ENCODE assay signal across 15 mouse cellular contexts in genomic region chr10:18435454-18435853, GRCm38 (mm10).
DNase-seq lines count a peak whose midpoint lies in the region; ATAC-seq lines count a peak whose summit lies in the region.
"Had no signal": no experiment of that assay in that cellular context is flagged by ENCODE, and none has a peak within 500 bp of the region (broad histone marks: within the 10 kb centered on the region; RNA-seq: fewer than 3 reads in every experiment).

No protein-coding gene starts in this region.

- peaks cover 21% of the 10 kb centered on the region for H3K4me1 ChIP-seq in intestine, embryonic 14.5 days (replicated peaks; ENCODE audit: control insufficient read depth, insufficient read depth, low read length)
- H3K4me1 ChIP-seq in intestine, embryonic 15.5 days (replicated peaks), result peaks cover 7% of the 10 kb centered on the region
- H3K4me1 ChIP-seq in lung, embryonic 16.5 days (replicated peaks; ENCODE audit: control insufficient read depth, insufficient read depth, low read length), result peaks cover 16% of the 10 kb centered on the region
- peaks cover 16% of the 10 kb centered on the region for H3K4me1 ChIP-seq in hindbrain, embryonic 16.5 days (ENCODE audit: control insufficient read depth, insufficient read depth, low read depth, low read length)

- H3K36me3 ChIP-seq in intestine, embryonic 14.5 days (ENCODE audit: control insufficient read depth, insufficient read depth, low read length), result no peaks in the 10 kb centered on the region
- H3K36me3 ChIP-seq in intestine, embryonic 15.5 days, result no peaks in the 10 kb centered on the region
- H3K36me3 ChIP-seq in lung, embryonic 16.5 days (ENCODE audit: control insufficient read depth, insufficient read depth, low read length), result no peaks in the 10 kb centered on the region
- H3K36me3 ChIP-seq in hindbrain, embryonic 16.5 days (ENCODE audit: control insufficient read depth, insufficient read depth, low read length), result no peaks in the 10 kb centered on the region
- H3K36me3 ChIP-seq: hindbrain, embryonic 10.5 days; liver, embryonic 15.5 days; neural tube, embryonic 12.5 days had no signal

- no peak overlapping the region for H3K9ac ChIP-seq in intestine, embryonic 14.5 days (ENCODE audit: low read length)
- H3K9ac ChIP-seq in intestine, embryonic 15.5 days, result no peak overlapping the region
- no peak overlapping the region for H3K9ac ChIP-seq in lung, embryonic 16.5 days (ENCODE audit: low read length)
- H3K9ac ChIP-seq in hindbrain, embryonic 16.5 days (ENCODE audit: low read depth, low read length), result no peak overlapping the region
- H3K9ac ChIP-seq: liver, embryonic 15.5 days; neural tube, embryonic 12.5 days had no signal

- H3K4me3 ChIP-seq in intestine, embryonic 14.5 days (ENCODE audit: low read depth, low read length), result no peak overlapping the region
- H3K4me3 ChIP-seq in intestine, embryonic 15.5 days (replicated peaks), result no peak overlapping the region
- no peak overlapping the region for H3K4me3 ChIP-seq in lung, embryonic 16.5 days (ENCODE audit: low read length)
- H3K4me3 ChIP-seq in hindbrain, embryonic 16.5 days (ENCODE audit: low read length), result no peak overlapping the region
- H3K4me3 ChIP-seq: hindbrain, embryonic 10.5 days; liver, embryonic 15.5 days; neural tube, embryonic 12.5 days had no signal

- 55% methylated on average over 6 of the region's 6 CpGs for WGBS in intestine, embryonic 14.5 days
- 57% methylated on average over 6 of the region's 6 CpGs for WGBS in intestine, embryonic 15.5 days
- WGBS in lung, embryonic 16.5 days, result 48% methylated on average over 6 of the region's 6 CpGs
- WGBS in hindbrain, embryonic 16.5 days, result 72% methylated on average over 6 of the region's 6 CpGs

- H3K9me3 ChIP-seq in intestine, embryonic 14.5 days (ENCODE audit: control insufficient read depth, low read length), result no peaks in the 10 kb centered on the region
- no peaks in the 10 kb centered on the region for H3K9me3 ChIP-seq in intestine, embryonic 15.5 days
- no peaks in the 10 kb centered on the region for H3K9me3 ChIP-seq in lung, embryonic 16.5 days (ENCODE audit: control insufficient read depth, low read length)
- no peaks in the 10 kb centered on the region for H3K9me3 ChIP-seq in hindbrain, embryonic 16.5 days (ENCODE audit: control insufficient read depth, low read length)
- H3K9me3 ChIP-seq: hindbrain, embryonic 10.5 days; liver, embryonic 15.5 days; neural tube, embryonic 12.5 days had no signal

- DNase-seq in intestine, embryonic 14.5 days (ENCODE audit: low spot score), result no peak
- no peak for DNase-seq in lung, adult 18-20 months
- DNase-seq in fibroblast of lung, adult 2 months (ENCODE audit: low read depth), result peak; percentile 43
- DNase-seq in cerebellum, postnatal 36 days, result no peak
- DNase-seq: adrenal gland, postnatal 14 days; cerebellum, adult 8-10 months; kidney, postnatal 14 days had no signal

- no peak overlapping the region for H3K4me2 ChIP-seq in intestine, embryonic 14.5 days (ENCODE audit: low read length)
- H3K4me2 ChIP-seq in intestine, embryonic 15.5 days (replicated peaks), result no peak overlapping the region
- H3K4me2 ChIP-seq in lung, embryonic 16.5 days (ENCODE audit: low read depth, low read length), result no peak overlapping the region
- no peak overlapping the region for H3K4me2 ChIP-seq in hindbrain, embryonic 16.5 days (ENCODE audit: low read length)
- H3K4me2 ChIP-seq: liver, embryonic 15.5 days; neural tube, embryonic 12.5 days had no signal

- peak overlapping the region; percentile 34; the same call in 1 of the 2 replicates for H3K27ac ChIP-seq in intestine, embryonic 14.5 days (ENCODE audit: low read depth)
- no peak overlapping the region for H3K27ac ChIP-seq in intestine, embryonic 15.5 days
- peak overlapping the region; percentile 7; the same call in 1 of the 2 replicates for H3K27ac ChIP-seq in lung, embryonic 16.5 days (ENCODE audit: low read length)
- no peak overlapping the region for H3K27ac ChIP-seq in hindbrain, embryonic 16.5 days (ENCODE audit: low read depth, low read length)
- H3K27ac ChIP-seq: liver, embryonic 15.5 days; neural tube, embryonic 12.5 days had no signal

- no peak for ATAC-seq in intestine, embryonic 14.5 days (replicated peaks; ENCODE audit: low FRiP score, low TSS enrichment, low read depth)
- ATAC-seq in intestine, embryonic 15.5 days, result no peak
- peak; percentile 39 for ATAC-seq in lung, embryonic 16.5 days (ENCODE audit: low read depth)
- no peak for ATAC-seq in hindbrain, embryonic 16.5 days
- ATAC-seq: CD4-positive, CD25-positive, alpha-beta regulatory T cell, adult 4 months; inflammation-experienced regulatory T-cells, adult 6 months had no signal

- H3K27me3 ChIP-seq in intestine, embryonic 14.5 days (replicated peaks; ENCODE audit: control insufficient read depth, insufficient read depth, low read length), result no peaks in the 10 kb centered on the region
- H3K27me3 ChIP-seq in intestine, embryonic 15.5 days (replicated peaks), result no peaks in the 10 kb centered on the region
- no peaks in the 10 kb centered on the region for H3K27me3 ChIP-seq in lung, embryonic 16.5 days (ENCODE audit: control insufficient read depth, insufficient read depth, low read depth, low read length)
- no peaks in the 10 kb centered on the region for H3K27me3 ChIP-seq in hindbrain, embryonic 16.5 days (replicated peaks; ENCODE audit: control insufficient read depth, insufficient read depth, low read length)
- H3K27me3 ChIP-seq: neural tube, embryonic 12.5 days had no signal

Comparison
In these comparisons a context has a peak if more than half of its experiments do, and no peak if none do; other contexts are left out.
1. H3K27ac ChIP-seq: peak in intestine, embryonic 14.5 days (single experiment) and lung, embryonic 16.5 days (single experiment); none in intestine, embryonic 15.5 days (single experiment) and hindbrain, embryonic 16.5 days (single experiment).